Mouse (Mus musculus) midbrain, embryonic 12.5 days (tissue): ENCODE results near the gene Oxsr1. TPM values are rescaled to one million over a fixed set of nuclear protein-coding genes. Genes with fewer than 3 reads are reported as not detected.

Experiments used
- ATAC-seq: fragments of 200-750 bp; cut with Nextera tagmentation; 2 replicates; pipeline ENCODE4 v1.8.0; 2017; ENCODE audit warnings: low read depth, moderate TSS enrichment, moderate library complexity; ENCODE audit not compliant: low FRiP score
- H3K27ac ChIP-seq: fragments of 300-500 bp; sonication (generic); replicated peaks from 2 replicates; pipeline ENCODE4 v1.5.1; 2016; ENCODE audit warnings: mild to moderate bottlenecking
- H3K27me3 ChIP-seq: fragments of 300-500 bp; sonication (generic); 2 replicates; pipeline ENCODE4 v1.6.1; 2016; ENCODE audit warnings: mild to moderate bottlenecking
- H3K36me3 ChIP-seq: fragments of 300-500 bp; sonication (generic); 2 replicates; pipeline ENCODE4 v1.6.1; 2016
- H3K4me1 ChIP-seq: fragments of 300-500 bp; sonication (generic); 2 replicates; pipeline ENCODE4 v1.6.1; 2016
- H3K4me2 ChIP-seq: fragments of 300-500 bp; sonication (generic); replicated peaks from 2 replicates; pipeline ENCODE4 v1.6.1; 2016; ENCODE audit warnings: mild to moderate bottlenecking, moderate library complexity
- H3K4me3 ChIP-seq: fragments of 300-500 bp; sonication (generic); 2 replicates; pipeline ENCODE4 v1.5.1; 2016; ENCODE audit warnings: mild to moderate bottlenecking
- H3K9ac ChIP-seq: fragments of 300-500 bp; sonication (generic); replicated peaks from 2 replicates; pipeline ENCODE4 v1.6.1; 2016; ENCODE audit warnings: mild to moderate bottlenecking, moderate library complexity
- H3K9me3 ChIP-seq: fragments of 300-500 bp; sonication (generic); 2 replicates; pipeline ENCODE4 v1.6.1; 2016; ENCODE audit warnings: mild to moderate bottlenecking
- WGBS: fragments of 180-500 bp; shearing (Covaris S2); methylation state at CpG from one replicate; pipeline ENCODE4 v1.1.7; 2016; 5-methylcytosine and 5-hydroxymethylcytosine counted together
- polyA plus RNA-seq: library from polyadenylated mRNA; unstranded; fragments of >200 nt; fragmentation: Nextera tagmentation; extraction: Ambion mirVana; gene quantifications from 2 replicates; pipeline ENCODE4 v1.2.1, GENCODE M21; 2016

Gene Oxsr1
- polyA plus RNA-seq, 1 experiment from 2014 or later, result 20.9 TPM

- Histone ChIP-seq H3K27ac (no peak overlapping the region), H3K9me3 (0 out of 2 replicates have a peak, but pooled peaks cover 6% of the 10 kb centered on the region), H3K4me2 (no peak overlapping the region), H3K27me3 (no peaks in the 10 kb centered on the region), H3K4me3 (no peak overlapping the region), H3K9ac (no peak overlapping the region), H3K4me1 (no peaks in the 10 kb centered on the region), H3K36me3 (no peaks in the 10 kb centered on the region)
- 90% methylated on average over 2 of the region's 2 CpGs for WGBS
- ATAC-seq, result no peak
Measured at GRCm38 (mm10) chr9:119206666-119207065, 115.6 kb downstream of the Oxsr1 start.

- no peak for ATAC-seq
- Histone ChIP-seq H3K4me1 (no peaks in the 10 kb centered on the region), H3K27me3 (no peaks in the 10 kb centered on the region), H3K27ac (no peak overlapping the region), H3K9me3 (0 out of 2 replicates have a peak, but pooled peaks cover 6% of the 10 kb centered on the region), H3K36me3 (no peaks in the 10 kb centered on the region), H3K4me3 (no peak overlapping the region), H3K9ac (no peak overlapping the region), H3K4me2 (no peak overlapping the region)
- WGBS, result 88% methylated on average over 5 of the region's 5 CpGs
Measured at GRCm38 (mm10) chr9:119205756-119206155, 116.5 kb downstream of the Oxsr1 start.

- H3K9me3 ChIP-seq, result 0 out of 2 replicates have a peak, but pooled peaks cover 6% of the 10 kb centered on the region
- H3K4me3 ChIP-seq, result no peak overlapping the region
- ATAC-seq, result no peak
- 94% methylated on average over 9 of the region's 9 CpGs for WGBS
- H3K27me3 ChIP-seq, result no peaks in the 10 kb centered on the region
- H3K9ac ChIP-seq, result no peak overlapping the region
- H3K4me2 ChIP-seq, result no peak overlapping the region
- H3K4me1 ChIP-seq, result no peaks in the 10 kb centered on the region
- no peak overlapping the region for H3K27ac ChIP-seq
- no peaks in the 10 kb centered on the region for H3K36me3 ChIP-seq
Measured at GRCm38 (mm10) chr9:119203617-119204016, 118.6 kb downstream of the Oxsr1 start.

- Histone ChIP-seq H3K9ac (no peak overlapping the region), H3K27me3 (no peaks in the 10 kb centered on the region), H3K4me1 (no peaks in the 10 kb centered on the region), H3K36me3 (no peaks in the 10 kb centered on the region), H3K4me2 (no peak overlapping the region), H3K27ac (no peak overlapping the region), H3K4me3 (no peak overlapping the region), H3K9me3 (0 out of 2 replicates have a peak, but pooled peaks cover 6% of the 10 kb centered on the region)
- ATAC-seq, result no peak
- WGBS, result 86% methylated on average over 5 of the region's 5 CpGs
Measured at GRCm38 (mm10) chr9:119201653-119202052, 120.6 kb downstream of the Oxsr1 start.

- WGBS, result 78% methylated on average over 10 of the region's 10 CpGs
Measured at GRCm38 (mm10) chr9:119199151-119199861, 122.9 kb downstream of the Oxsr1 start.

GRCm38 (mm10) chr9:119192202-119192990, 129.8 kb downstream of the Oxsr1 start:
- Histone ChIP-seq H3K27me3 (no peaks in the 10 kb centered on the region), H3K27ac (no peak overlapping the region), H3K4me2 (no peak overlapping the region), H3K36me3 (no peaks in the 10 kb centered on the region), H3K9me3 (no peaks in the 10 kb centered on the region), H3K4me1 (no peaks in the 10 kb centered on the region), H3K9ac (no peak overlapping the region), H3K4me3 (no peak overlapping the region)
- 39% methylated on average over 11 of the region's 11 CpGs for WGBS
- no peak for ATAC-seq

More at GRCm38 (mm10) chr9:119199151-119199861, 122.9 kb downstream of the Oxsr1 start:
- Histone ChIP-seq H3K4me2 (no peak overlapping the region), H3K4me1 (no peaks in the 10 kb centered on the region), H3K27me3 (no peaks in the 10 kb centered on the region), H3K36me3 (no peaks in the 10 kb centered on the region), H3K4me3 (no peak overlapping the region), H3K27ac (no peak overlapping the region), H3K9me3 (0 out of 2 replicates have a peak, but pooled peaks cover 6% of the 10 kb centered on the region), H3K9ac (no peak overlapping the region)
- ATAC-seq, result no peak

Other genes with a start within 250 kb of the Oxsr1 start
- 22.4 and 31.9 TPM in 2 replicates for gene Plcd1, start 228.9 kb downstream of the Oxsr1 start, polyA plus RNA-seq
- 0.56 and 1.1 TPM in 2 replicates for gene Dlec1, start 219.9 kb downstream of the Oxsr1 start, polyA plus RNA-seq
- 0.54 and 1.9 TPM in 2 replicates for gene Acaa1b, start 165.3 kb downstream of the Oxsr1 start, polyA plus RNA-seq
- not detected in 2 replicates for gene Gm47289, start 163.3 kb downstream of the Oxsr1 start, polyA plus RNA-seq
- gene Slc22a13, start 113.3 kb downstream of the Oxsr1 start, polyA plus RNA-seq, result not detected in 2 replicates
- gene Acaa1a, start 17.2 kb upstream of the Oxsr1 start, polyA plus RNA-seq, result 79.1 and 82.2 TPM in 2 replicates
- 5.7 and 6.2 TPM in 2 replicates for gene Myd88, start 19.0 kb upstream of the Oxsr1 start, polyA plus RNA-seq
- gene Xylb, start 35.0 kb upstream of the Oxsr1 start, polyA plus RNA-seq, result 5.0 and 5.7 TPM in 2 replicates
- not detected in 2 replicates for gene Slc22a14, start 43.1 kb upstream of the Oxsr1 start, polyA plus RNA-seq
- gene Acvr2b, start 79.7 kb upstream of the Oxsr1 start, polyA plus RNA-seq, result 109 and 116 TPM in 2 replicates
- 38.1 and 45.1 TPM in 2 replicates for gene Exog, start 122.5 kb upstream of the Oxsr1 start, polyA plus RNA-seq